Mouse (Mus musculus): Measurements from ENCODE around the gene Kcnd2. TPM values are rescaled to one million over a fixed set of nuclear protein-coding genes. Genes with fewer than 3 reads are reported as not detected.

The Kcnd2 gene
- 10 to 100 TPM; 68.3 to 71.9 TPM for total RNA-seq (2021)
- long read RNA-seq, experiment 1, partial matches to known transcripts: 2 of 5 reads
- long read RNA-seq, experiment 1, other reads (novel, unspliced or antisense): 3 of 5 reads
- long read RNA-seq, experiment 2, partial matches to known transcripts: 1 of 9 reads
- long read RNA-seq, experiment 2, other reads (novel, unspliced or antisense): 8 of 9 reads

DNA sequence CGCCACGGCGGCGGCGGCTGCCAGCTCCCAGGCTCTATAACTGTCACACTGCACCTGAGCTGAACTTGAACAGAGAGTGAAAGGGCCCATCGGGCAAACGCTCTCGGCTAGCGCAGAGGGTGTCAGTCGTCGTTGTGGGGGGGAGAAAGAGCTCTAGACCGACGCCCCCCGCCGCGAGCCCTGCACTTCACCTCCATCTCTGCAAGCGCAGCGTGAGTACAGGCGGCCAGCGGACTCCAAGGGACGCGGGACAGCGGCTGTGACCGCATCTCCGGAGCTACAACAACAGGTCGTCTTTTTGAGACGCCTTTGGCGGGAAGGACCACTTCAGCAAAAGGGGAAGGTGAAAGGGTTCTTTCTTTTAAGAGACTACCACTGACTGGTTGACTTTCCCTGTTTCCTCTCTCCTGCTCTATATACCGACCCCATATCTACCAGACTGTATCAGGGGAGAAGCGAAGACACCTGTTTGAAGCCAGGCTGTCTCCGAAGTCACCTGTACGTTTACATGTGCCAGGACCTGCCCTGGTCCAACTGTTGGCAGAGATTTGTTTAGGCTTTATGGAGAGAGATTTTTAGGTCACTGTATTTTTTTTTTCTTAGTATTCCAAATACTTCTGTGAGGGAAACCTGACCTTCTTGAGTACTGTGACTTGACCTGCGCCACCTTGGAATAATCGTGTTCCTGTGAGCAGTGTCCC is at the start of gene Kcnd2:
Gene Kcnd2 (plus strand): TSS at position 13 of the 701 bp plus-strand sequence.
- Histone ChIP-seq H3K27ac (peak within 1 kb of the TSS; percentile 96), H3K4me3 (peak within 1 kb of the TSS; percentile 80)
- no peak for DNase-seq (ENCODE audit: extremely low spot score in 1 of 2, low spot score in 2 of 2)
- intact Hi-C loops (cut with DNase I): loop anchor here (2.0 to 10.0 kb wide), 4 partner anchors 159 to 492 kb away; no protein-coding TSS in a partner anchor
- no peak for TF ChIP-seq CTCF (IDR thresholded peaks at IDR 0.05)

DNA sequence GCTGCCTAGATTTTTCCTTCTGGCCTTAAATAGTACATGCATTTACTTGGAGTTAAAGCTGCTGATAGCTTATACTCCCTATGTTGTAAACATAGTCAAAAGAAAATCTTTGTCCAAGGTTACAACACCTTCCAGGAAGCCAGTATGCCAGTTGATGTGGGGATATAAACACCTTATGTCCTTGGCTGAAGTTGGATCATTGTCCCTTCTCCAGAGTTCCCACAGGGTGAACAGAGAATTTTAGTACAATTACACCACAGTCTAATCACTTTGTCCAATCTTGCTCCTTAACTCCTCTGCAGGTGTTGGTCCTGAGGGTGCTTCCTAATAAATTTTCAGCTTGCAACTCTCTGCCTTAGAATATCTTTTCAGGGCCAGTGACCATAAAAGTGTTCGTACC is 48.7 kb upstream of the Kcnd2 start:
- intact Hi-C loops (cut with DNase I): no loop called here
- no peak overlapping the region for H3K4me3 ChIP-seq
- no peak for TF ChIP-seq CTCF (IDR thresholded peaks at IDR 0.05)
- DNase-seq (ENCODE audit: extremely low spot score in 1 of 2, low spot score in 2 of 2): no peak
- no peak overlapping the region for H3K27ac ChIP-seq

DNA sequence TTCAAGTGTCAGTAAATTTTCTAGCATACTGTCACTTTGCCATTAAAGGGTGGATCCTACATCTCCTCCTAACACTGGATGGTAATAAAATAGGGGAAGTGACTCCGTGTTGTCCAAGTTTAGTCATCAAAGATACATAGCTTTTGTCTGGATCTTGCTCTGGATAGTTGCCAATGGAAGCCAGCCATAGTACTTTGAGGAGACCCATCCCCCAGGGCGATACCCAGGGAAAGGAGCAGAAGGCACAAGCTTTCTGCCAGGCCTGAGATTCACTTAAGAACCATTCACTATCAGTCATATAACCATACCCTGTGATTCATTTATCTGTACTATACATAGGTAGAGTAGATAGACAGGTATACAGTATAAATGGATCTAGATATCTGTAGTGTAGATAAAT is 20.0 kb upstream of the Kcnd2 start:
- TF ChIP-seq CTCF (IDR thresholded peaks at IDR 0.05): no peak
- intact Hi-C loops (cut with DNase I): no loop called here
- DNase-seq (ENCODE audit: extremely low spot score in 1 of 2, low spot score in 2 of 2): no peak
- H3K4me3 ChIP-seq: no peak overlapping the region
- no peak overlapping the region for H3K27ac ChIP-seq

DNA sequence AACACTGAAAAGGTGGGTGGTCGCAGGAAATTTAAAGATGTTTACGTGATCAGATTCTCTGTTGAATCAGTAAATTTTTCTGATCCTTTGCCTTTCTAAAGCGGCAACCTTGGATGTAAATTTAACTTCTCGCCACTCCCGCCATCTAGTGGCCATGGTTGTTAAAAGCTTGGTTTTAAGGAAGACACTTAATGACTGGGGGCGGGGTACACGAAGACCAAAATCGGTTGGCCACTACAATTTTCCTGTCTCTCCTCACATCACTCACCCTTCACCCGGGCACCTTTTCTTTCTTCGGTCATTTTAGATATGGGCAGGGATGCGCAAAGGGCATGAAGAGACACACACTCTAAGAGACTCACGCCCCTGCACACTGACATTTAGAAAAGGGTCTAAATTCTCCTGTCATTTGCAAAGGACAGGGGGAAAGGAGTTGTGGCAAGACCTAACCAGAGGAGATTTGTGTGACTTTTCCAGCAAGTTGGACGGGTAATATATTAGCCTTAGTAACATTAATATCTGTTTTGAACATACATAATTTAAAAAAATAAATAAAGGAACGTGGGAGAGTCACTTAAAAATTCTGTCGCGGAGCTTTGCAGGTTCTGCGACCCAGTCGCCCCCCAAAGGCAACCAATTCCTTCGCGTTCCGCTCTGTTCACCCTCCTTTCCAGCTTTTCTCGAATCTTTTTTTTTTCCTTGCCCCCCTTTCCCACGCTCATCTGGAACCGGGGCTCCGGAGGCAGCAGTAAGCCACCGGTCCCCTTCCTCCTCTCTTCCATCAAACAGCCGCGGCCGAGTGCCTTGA is 1.2 kb upstream of the Kcnd2 start:
- TF ChIP-seq CTCF (IDR thresholded peaks at IDR 0.05): peak; percentile 71
- intact Hi-C loops (cut with DNase I): loop anchor here (2.0 to 10.0 kb wide), 5 partner anchors 161 to 1447 kb away; no protein-coding TSS in a partner anchor
- H3K27ac ChIP-seq: peak overlapping the region; percentile 96
- peak overlapping the region; percentile 80 for H3K4me3 ChIP-seq
- peak; percentile 71 to 74 for DNase-seq (ENCODE audit: extremely low spot score in 1 of 2, low spot score in 2 of 2)

DNA sequence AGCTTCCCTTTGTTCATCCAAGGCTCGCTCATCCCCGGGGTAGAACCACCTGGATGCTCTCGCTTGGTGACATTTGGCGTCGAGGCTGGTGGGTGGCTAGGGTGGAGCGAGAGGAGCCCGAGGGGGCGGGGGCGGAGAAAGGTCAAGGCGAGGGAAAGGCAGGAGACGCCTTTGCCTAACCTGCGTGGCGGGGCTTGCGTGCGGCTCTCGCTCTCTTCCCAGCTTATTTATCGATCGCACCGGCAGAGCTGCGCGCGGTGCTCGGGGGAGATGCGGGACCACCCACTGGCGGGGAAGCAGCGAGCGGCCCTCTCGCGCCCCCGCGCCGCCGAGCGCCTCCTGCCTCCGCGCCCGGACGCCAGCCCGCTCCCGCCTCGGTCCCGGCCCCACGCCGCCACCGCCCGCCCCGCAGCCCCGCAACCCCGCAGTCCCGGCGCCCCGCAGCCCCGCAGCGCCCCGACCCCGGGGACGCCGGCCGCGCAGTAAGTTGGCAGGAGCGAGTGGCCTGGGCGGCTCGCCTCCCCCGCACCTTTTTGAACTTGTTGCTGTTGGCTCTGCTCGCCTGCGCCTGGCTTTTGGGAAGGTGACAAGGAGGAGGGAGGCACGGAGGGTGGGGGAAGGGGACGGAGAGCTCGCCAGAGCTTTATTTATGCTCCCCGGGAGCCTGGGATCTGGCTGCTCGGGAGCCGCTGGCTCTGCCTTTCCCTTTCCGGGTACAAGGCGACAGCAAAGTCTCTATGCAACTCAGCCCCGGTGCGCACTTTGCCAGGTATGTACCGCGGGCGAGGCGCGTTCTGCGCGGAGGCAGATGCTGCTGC is 421 bp upstream of the Kcnd2 start:
- intact Hi-C loops (cut with DNase I): loop anchor here (2.0 to 10.0 kb wide), 5 partner anchors 160 to 1448 kb away; no protein-coding TSS in a partner anchor
- peak; percentile 72 to 78 for DNase-seq (ENCODE audit: extremely low spot score in 1 of 2, low spot score in 2 of 2)
- Histone ChIP-seq H3K27ac (peak overlapping the region; percentile 96), H3K4me3 (peak overlapping the region; percentile 80)
- no peak for TF ChIP-seq CTCF (IDR thresholded peaks at IDR 0.05)

DNA sequence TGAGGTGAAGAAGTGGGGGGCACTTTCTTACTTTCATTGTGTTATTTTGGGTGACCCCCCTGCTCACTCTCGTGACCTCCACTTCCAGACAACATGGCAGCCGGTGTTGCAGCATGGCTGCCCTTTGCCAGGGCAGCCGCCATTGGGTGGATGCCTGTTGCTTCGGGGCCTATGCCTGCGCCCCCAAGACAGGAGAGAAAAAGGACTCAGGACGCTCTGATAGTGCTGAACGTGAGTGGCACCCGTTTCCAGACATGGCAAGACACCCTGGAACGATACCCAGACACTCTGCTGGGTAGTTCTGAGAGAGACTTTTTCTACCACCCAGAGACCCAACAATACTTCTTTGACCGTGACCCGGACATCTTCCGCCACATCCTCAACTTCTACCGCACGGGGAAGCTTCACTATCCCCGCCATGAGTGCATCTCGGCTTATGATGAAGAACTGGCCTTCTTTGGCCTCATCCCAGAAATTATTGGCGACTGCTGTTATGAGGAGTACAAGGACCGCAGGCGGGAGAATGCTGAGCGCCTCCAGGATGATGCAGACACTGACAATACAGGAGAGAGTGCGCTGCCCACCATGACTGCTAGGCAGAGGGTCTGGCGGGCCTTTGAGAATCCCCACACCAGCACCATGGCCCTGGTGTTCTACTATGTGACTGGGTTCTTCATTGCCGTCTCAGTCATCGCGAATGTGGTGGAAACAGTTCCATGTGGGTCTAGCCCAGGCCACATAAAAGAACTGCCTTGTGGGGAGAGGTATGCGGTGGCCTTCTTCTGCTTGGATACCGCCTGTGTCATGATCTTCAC is 1.1 kb downstream of the Kcnd2 start:
- Histone ChIP-seq H3K4me3 (peak overlapping the region; percentile 45; the same call in 1 of the 2 replicates), H3K27ac (no peak overlapping the region)
- intact Hi-C loops (cut with DNase I): loop anchor here (5.0 to 10.0 kb wide), 2 partner anchors 158 to 491 kb away; no protein-coding TSS in a partner anchor
- no peak for TF ChIP-seq CTCF (IDR thresholded peaks at IDR 0.05)
- DNase-seq (ENCODE audit: extremely low spot score in 1 of 2, low spot score in 2 of 2): peak in 1 of 2 experiments; percentile 13

DNA sequence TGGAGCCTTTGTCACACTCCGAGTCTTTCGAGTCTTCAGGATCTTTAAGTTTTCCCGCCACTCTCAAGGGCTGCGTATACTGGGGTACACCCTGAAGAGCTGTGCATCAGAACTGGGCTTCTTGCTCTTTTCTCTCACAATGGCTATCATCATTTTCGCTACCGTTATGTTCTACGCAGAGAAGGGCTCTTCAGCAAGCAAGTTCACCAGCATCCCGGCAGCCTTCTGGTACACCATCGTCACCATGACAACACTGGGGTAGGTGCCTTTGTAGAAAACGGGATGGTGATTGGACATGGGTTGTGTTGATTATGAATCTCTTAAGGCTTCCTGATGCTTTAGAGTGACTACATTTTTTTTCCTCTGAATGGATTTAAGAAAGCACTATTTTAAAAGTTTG is 1.9 kb downstream of the Kcnd2 start:
- DNase-seq (ENCODE audit: extremely low spot score in 1 of 2, low spot score in 2 of 2): no peak
- TF ChIP-seq CTCF (IDR thresholded peaks at IDR 0.05): no peak
- Histone ChIP-seq H3K27ac (no peak overlapping the region), H3K4me3 (peak overlapping the region; percentile 45)
- intact Hi-C loops (cut with DNase I): loop anchor here (5.0 to 10.0 kb wide), 2 partner anchors 158 to 490 kb away; no protein-coding TSS in a partner anchor

DNA sequence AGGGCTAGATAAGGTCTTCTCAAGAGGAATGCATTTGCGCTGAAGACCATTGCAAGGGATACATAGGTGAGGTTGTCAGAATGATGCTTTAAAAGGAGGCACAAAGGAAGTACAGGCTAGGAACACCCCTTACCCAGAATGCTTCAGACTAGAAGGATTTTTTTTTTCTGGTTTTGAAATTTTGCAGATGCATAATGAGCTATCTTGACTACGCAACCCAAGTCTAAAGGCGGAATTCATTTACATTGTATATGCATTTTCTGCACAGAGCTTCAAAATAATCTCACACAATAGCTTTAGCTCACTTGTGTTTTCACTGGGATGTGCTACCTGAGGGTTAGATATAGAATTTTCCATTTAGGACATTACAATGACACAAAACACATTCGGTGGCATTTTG is 10.8 kb downstream of the Kcnd2 start:
- TF ChIP-seq CTCF (IDR thresholded peaks at IDR 0.05): no peak
- H3K27ac ChIP-seq: peak overlapping the region; percentile 57

DNA sequence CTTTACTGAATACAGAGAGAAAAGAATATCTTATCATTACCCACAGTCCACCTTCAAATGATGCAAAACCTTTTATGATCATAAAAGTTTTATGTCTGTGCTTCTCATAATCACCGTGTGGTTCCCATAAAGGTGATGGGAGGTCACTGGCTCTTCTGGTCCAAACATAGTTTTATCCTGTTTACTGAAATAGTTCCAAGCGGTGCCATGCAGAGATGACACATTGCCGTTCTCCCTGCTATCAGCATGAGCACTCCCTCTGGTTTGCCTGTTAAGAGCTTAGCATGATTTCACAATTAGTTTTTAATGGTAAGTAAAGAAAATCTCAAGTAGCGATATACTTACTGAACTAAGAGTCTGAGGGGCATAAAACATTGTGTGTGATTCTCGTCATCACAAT is 43.7 kb downstream of the Kcnd2 start:
- no peak for TF ChIP-seq CTCF (IDR thresholded peaks at IDR 0.05)
- no peak for DNase-seq (ENCODE audit: extremely low spot score in 1 of 2, low spot score in 2 of 2)

More for the DNA sequence above, 10.8 kb downstream of the Kcnd2 start:
- no peak for DNase-seq (ENCODE audit: extremely low spot score in 1 of 2, low spot score in 2 of 2)
- intact Hi-C loops (cut with DNase I): no loop called here
- peak overlapping the region; percentile 34 for H3K4me3 ChIP-seq

DNA sequence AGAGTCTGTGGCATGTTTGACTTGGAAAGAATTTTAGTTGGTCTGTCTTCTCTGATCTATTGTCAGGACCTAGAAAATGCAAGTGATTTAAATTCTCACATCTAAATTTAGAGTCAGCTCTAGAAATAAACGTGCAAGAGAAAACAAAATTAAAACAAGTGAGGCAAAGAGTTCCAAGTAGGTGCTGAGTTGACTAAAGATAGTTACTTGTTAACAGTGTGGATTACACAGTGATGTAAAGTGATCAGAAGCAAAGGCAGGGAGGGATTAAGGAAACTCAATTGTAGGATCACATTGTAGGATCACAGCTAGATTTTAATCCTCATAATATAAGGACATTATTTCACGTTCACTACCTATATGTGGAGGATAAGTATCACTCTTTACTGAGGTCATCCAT is 52.6 kb downstream of the Kcnd2 start:
- intact Hi-C loops (cut with DNase I): no loop called here
- Histone ChIP-seq H3K4me3 (no peak overlapping the region), H3K27ac (no peak overlapping the region)
- no peak for DNase-seq (ENCODE audit: extremely low spot score in 1 of 2, low spot score in 2 of 2)
- no peak for TF ChIP-seq CTCF (IDR thresholded peaks at IDR 0.05)

More for the DNA sequence above, 43.7 kb downstream of the Kcnd2 start:
- Histone ChIP-seq H3K27ac (no peak overlapping the region), H3K4me3 (no peak overlapping the region)
- intact Hi-C loops (cut with DNase I): no loop called here

Data from left cerebral cortex, adult 2 months (tissue).